Comparison of ENCODE assay signal across 8 mouse cellular contexts in the genomic region with DNA sequence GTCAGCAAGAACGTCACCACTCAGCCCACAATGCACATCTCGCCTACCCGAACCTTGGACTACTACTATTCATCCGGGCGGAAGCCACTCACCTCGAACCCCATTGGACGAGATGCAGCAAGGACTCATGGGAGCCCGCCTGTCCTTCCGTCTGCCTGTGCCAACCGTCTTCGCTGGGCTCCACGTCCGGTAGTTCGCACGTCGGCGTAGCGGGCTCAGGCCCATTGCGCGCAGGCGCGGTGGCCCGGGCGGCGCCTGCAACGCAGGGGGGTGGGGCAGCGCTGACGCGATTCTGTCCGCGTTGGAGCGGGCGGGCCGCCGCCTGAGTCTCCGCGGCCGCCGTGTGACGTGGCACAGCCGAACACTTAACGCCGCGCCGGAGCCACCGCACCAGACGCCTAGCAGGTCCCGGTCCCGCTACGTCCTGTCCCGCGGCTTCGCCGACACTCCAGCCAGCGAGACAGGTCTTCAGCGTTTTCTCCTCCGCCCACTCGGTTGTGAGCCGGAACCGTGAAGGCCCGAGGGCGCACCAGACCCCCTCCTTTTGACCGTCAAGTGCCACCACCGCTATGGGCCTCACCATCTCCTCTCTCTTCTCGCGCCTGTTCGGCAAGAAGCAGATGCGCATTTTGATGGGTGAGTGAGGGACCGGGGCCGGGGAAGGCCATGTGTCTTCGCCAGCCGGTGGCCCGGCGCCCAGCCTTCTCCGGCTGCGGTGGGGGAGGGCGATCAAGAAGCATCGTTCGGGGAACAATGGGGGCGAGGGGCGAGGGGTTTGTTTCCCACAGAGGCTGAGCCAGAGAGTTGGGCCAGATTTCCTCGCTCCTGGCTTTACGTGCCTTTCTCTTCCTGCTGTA. TPM values are rescaled to one million over a fixed set of nuclear protein-coding genes. Genes with fewer than 3 reads are reported as not detected.
DNase-seq lines count a peak whose midpoint lies in the region; ATAC-seq lines count a peak whose summit lies in the region.

A gene (plus strand): TSS at position 224 of the 857 bp plus-strand sequence.

- peak within 1 kb of the TSS; percentile 76 for H3K4me2 ChIP-seq in hindbrain, embryonic 12.5 days (replicated peaks)

- peak; percentile 98 for DNase-seq in NIH3T3 (ENCODE audit: low read depth)
- DNase-seq in cerebellum, postnatal 10 days: peak; percentile 99
- peak; percentile 97 for DNase-seq in frontal cortex, postnatal 10 days (ENCODE audit: low spot score in 2 of 2)
- DNase-seq in layer of hippocampus, postnatal 14 days (ENCODE audit: low spot score in 2 of 2): peak; percentile 96 to 99
- DNase-seq in lung, postnatal 14 days: peak; percentile 97
- peak; percentile 94 for DNase-seq in retina, adult 2 months (ENCODE audit: low read depth, low spot score)
- peak; percentile 95 to 97 for DNase-seq in thymus, postnatal 36 days

- H3K9me3 ChIP-seq in hindbrain, embryonic 12.5 days (replicated peaks): no peaks in the 10 kb centered on the region

- peak within 1 kb of the TSS; percentile 87 for H3K4me3 ChIP-seq in hindbrain, embryonic 12.5 days

- peak; percentile 99 for ATAC-seq in hindbrain, embryonic 12.5 days (ENCODE audit: low FRiP score)

- WGBS in hindbrain, embryonic 12.5 days: under 1% methylated on average over 83 of the region's 83 CpGs

- H3K27me3 ChIP-seq in hindbrain, embryonic 12.5 days: no peaks in the 10 kb centered on the region

- peaks cover 18% of the 10 kb centered on the region for H3K4me1 ChIP-seq in hindbrain, embryonic 12.5 days

- no peaks in the 10 kb centered on the region for H3K36me3 ChIP-seq in hindbrain, embryonic 12.5 days

- H3K27ac ChIP-seq in hindbrain, embryonic 12.5 days: peak within 1 kb of the TSS; percentile 95

- H3K9ac ChIP-seq in hindbrain, embryonic 12.5 days: peak within 1 kb of the TSS; percentile 94

RNA-seq across cellular contexts. Expression of the gene that starts here (rescaled TPM):
- 556 and 628 TPM in 2 replicates for polyA plus RNA-seq in hindbrain, embryonic 12.5 days (2016; fragmentation: Nextera tagmentation; extraction: Ambion mirVana)
- 100 to 1,000 TPM; 145 to 150 TPM for total RNA-seq in layer of hippocampus, postnatal 14 days (2021)

Comparison
In these comparisons a context has a peak if more than half of its experiments do, and no peak if none do; other contexts are left out.
1. Peak in every context shown above with its lines: DNase-seq, ATAC-seq, H3K4me3 ChIP-seq and H3K27ac ChIP-seq.